Mouse (Mus musculus): ENCODE measurements around the gene Ncoa1.

- TF ChIP-seq CTCF (IDR thresholded peaks at IDR 0.05; ENCODE audit: low read depth): no peak
- TF ChIP-seq EP300 (IDR thresholded peaks at IDR 0.05; ENCODE audit: low read depth): no peak
These were observed 1.2 kb upstream of the Ncoa1 start for GRCm38 (mm10) chr12:4477941-4478795.

Data from liver, embryonic 14.5 days (tissue).